In the genomic region with DNA sequence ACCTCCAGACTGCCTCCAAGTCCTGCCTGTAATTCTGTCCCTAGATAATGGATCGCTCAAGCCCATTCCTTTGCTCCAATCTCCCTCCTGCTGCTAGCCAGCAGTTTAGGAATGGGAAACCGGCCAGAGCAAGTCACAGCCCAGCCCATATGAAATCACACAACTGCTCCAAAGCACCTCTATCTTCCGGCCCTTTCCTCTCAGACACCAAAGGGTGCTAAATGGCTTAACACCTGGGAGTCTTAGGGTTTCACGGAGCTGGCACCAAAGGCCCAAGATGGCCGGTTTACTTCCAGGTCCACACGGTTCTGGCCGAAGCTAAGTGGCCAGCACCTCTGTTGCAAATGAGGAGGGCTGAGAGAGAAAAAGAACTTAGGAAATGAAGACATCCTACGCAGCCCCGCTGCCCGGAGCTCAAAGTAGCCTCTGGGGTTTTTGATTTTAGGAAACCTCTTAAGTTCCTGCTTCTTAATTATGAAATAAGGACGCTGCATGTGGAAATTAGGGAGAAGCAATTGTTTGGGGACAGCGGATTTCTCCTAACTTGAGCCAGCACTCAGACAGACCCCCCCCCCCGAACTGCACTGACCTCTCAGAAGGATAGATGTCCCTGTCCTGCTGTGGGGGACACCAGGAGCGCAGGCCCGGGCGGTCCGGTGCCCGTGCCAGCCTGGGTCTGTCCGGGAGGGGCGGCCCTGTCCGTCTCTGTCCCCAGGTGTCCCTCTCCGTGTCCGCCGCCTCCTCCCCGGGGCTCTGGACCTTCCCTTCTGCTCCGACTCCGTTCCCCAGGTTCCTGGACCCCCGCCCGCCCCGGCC, we compare ENCODE assay signal across 8 mouse cellular contexts. TPM values are rescaled to one million over a fixed set of nuclear protein-coding genes. Genes with fewer than 3 reads are reported as not detected.
DNase-seq lines count a peak whose midpoint lies in the region; ATAC-seq and TF ChIP-seq lines count a peak whose summit lies in the region.

No protein-coding gene starts in this region.

- H3K9me3 ChIP-seq in lung, postnatal 0 days (ENCODE audit: low read length), result no peaks in the 10 kb centered on the region

- no peaks in the 10 kb centered on the region for H3K36me3 ChIP-seq in lung, postnatal 0 days (ENCODE audit: insufficient read depth, low read length)
- H3K36me3 ChIP-seq in testis, adult 2 months (ENCODE audit: control insufficient read depth, insufficient read depth, low read length), result no peaks in the 10 kb centered on the region

- no peak for TF ChIP-seq CTCF in brain, embryonic 14.5 days (IDR thresholded peaks at IDR 0.05; ENCODE audit: borderline replicate concordance, extremely low read depth, insufficient read depth, insufficient read length)
- no peak for TF ChIP-seq CTCF in lung, postnatal 0 days (IDR thresholded peaks at IDR 0.05)
- no peak for TF ChIP-seq CTCF in testis, adult 2 months (IDR thresholded peaks at IDR 0.05; ENCODE audit: control insufficient read depth, insufficient read depth, insufficient replicate concordance, low read depth, low read length)

- peak overlapping the region; percentile 78 for H3K27ac ChIP-seq in lung, postnatal 0 days (ENCODE audit: low read length)
- peak overlapping the region; percentile 83 for H3K27ac ChIP-seq in testis, adult 2 months (ENCODE audit: control insufficient read depth, insufficient read depth, low read depth, low read length)

- TF ChIP-seq POLR2A in brain, embryonic 14.5 days (IDR thresholded peaks at IDR 0.05; ENCODE audit: borderline replicate concordance, extremely low read depth, insufficient read depth, insufficient read length, poor library complexity, severe bottlenecking), result no peak
- TF ChIP-seq POLR2A in testis, adult 2 months (IDR thresholded peaks at IDR 0.05; ENCODE audit: control insufficient read depth, low read depth, low read length), result no peak

- peak overlapping the region; percentile 70 for H3K9ac ChIP-seq in lung, postnatal 0 days (replicated peaks; ENCODE audit: low read depth)

- H3K4me3 ChIP-seq in lung, postnatal 0 days (ENCODE audit: low read depth, low read length), result peak overlapping the region; percentile 76
- peak overlapping the region; percentile 94 for H3K4me3 ChIP-seq in testis, adult 2 months (ENCODE audit: control insufficient read depth, low read depth, low read length)

- H3K4me1 ChIP-seq in lung, postnatal 0 days (ENCODE audit: insufficient read depth, low read depth, low read length), result peaks cover 16% of the 10 kb centered on the region
- H3K4me1 ChIP-seq in testis, adult 2 months (ENCODE audit: control insufficient read depth, insufficient read depth, low read length), result peaks cover 18% of the 10 kb centered on the region

- DNase-seq in cerebellum, postnatal 4 days (ENCODE audit: low spot score in 2 of 2), result no peak
- DNase-seq in brain, embryonic 14.5 days (ENCODE audit: low read depth), result peak; percentile 53
- DNase-seq in heart, adult 18-20 months, result peak; percentile 80 to 83
- peak; percentile 66 for DNase-seq in kidney, adult 18-20 months
- peak; percentile 46 for DNase-seq in lung, postnatal 0 days (ENCODE audit: low spot score)
- DNase-seq in left cerebral cortex, adult 8-10 months (ENCODE audit: low spot score in 2 of 2), result no peak

- H3K27me3 ChIP-seq in lung, postnatal 0 days (replicated peaks; ENCODE audit: insufficient read depth, low read length), result no peaks in the 10 kb centered on the region
- no peaks in the 10 kb centered on the region for H3K27me3 ChIP-seq in testis, adult 2 months (ENCODE audit: control insufficient read depth, insufficient read depth, low read length)

- peak; percentile 21; the same call in 1 of the 2 replicates for ATAC-seq in cerebellum, adult (ENCODE audit: insufficient number of reproducible peaks, low FRiP score, low TSS enrichment)
- peak; percentile 34 for ATAC-seq in lung, postnatal 0 days

- WGBS in lung, postnatal 0 days, result 3% methylated on average over 28 of the region's 30 CpGs

- no peak for TF ChIP-seq EP300 in lung, postnatal 0 days (IDR thresholded peaks at IDR 0.05)

- peak overlapping the region; percentile 83 for H3K4me2 ChIP-seq in lung, postnatal 0 days (replicated peaks; ENCODE audit: low read depth, low read length)

RNA-seq across cellular contexts. Expression of a gene that starts 0.5 kb away (rescaled TPM):
- 4.6 and 5.7 TPM in 2 replicates for polyA plus RNA-seq in brain, embryonic 14.5 days (2012; rRNA removed)
- 10 to 100 TPM; 47.8 to 50.4 TPM for total RNA-seq in heart, adult 18-20 months (2021)
- polyA plus RNA-seq in lung, postnatal 0 days (2015; fragmentation: Nextera tagmentation; extraction: Ambion mirVana), result 20.7 and 22.0 TPM in 2 replicates
- polyA plus RNA-seq in testis, adult 2 months (2012; rRNA removed), result 45.2 and 45.4 TPM in 2 replicates
- total RNA-seq in left cerebral cortex, adult 8-10 months (2022), result 10 to 100 TPM in 2 of 4 experiments, 1 to 10 TPM in 2; 9.1 to 13.5 (median 10.6) TPM

RNA-seq across cellular contexts. Expression of a gene that starts 42.9 kb away (rescaled TPM):
- 111 and 132 TPM in 2 replicates for polyA plus RNA-seq in brain, embryonic 14.5 days (2012; rRNA removed)
- 10 to 100 TPM; 12.2 to 14.5 TPM for total RNA-seq in heart, adult 18-20 months (2021)
- polyA plus RNA-seq in lung, postnatal 0 days (2015; fragmentation: Nextera tagmentation; extraction: Ambion mirVana), result 35.2 and 35.7 TPM in 2 replicates
- polyA plus RNA-seq in testis, adult 2 months (2012; rRNA removed), result 332 and 347 TPM in 2 replicates
- total RNA-seq in left cerebral cortex, adult 8-10 months (2022), result 10 to 100 TPM; 15.8 to 18.8 (median 16.4) TPM

RNA-seq across cellular contexts. Expression of a gene that starts 43.2 kb away (rescaled TPM):
- 54.9 and 73.0 TPM in 2 replicates for polyA plus RNA-seq in brain, embryonic 14.5 days (2012; rRNA removed)
- under 1 TPM; 0.07 to 0.08 TPM for total RNA-seq in heart, adult 18-20 months (2021)
- 0.06 TPM in 2 replicates for polyA plus RNA-seq in lung, postnatal 0 days (2015; fragmentation: Nextera tagmentation; extraction: Ambion mirVana)
- 0.24 and 0.32 TPM in 2 replicates for polyA plus RNA-seq in testis, adult 2 months (2012; rRNA removed)
- total RNA-seq in left cerebral cortex, adult 8-10 months (2022), result under 1 TPM; 0.23 to 0.38 (median 0.30) TPM

RNA-seq across cellular contexts. Expression of a gene that starts 48.4 kb away (rescaled TPM):
- 38.6 and 39.4 TPM in 2 replicates for polyA plus RNA-seq in brain, embryonic 14.5 days (2012; rRNA removed)
- total RNA-seq in heart, adult 18-20 months (2021), result 10 to 100 TPM in 1 of 2 experiments, 1 to 10 TPM in 1; 7.9 to 10.7 TPM
- polyA plus RNA-seq in lung, postnatal 0 days (2015; fragmentation: Nextera tagmentation; extraction: Ambion mirVana), result 14.0 and 14.2 TPM in 2 replicates
- 31.8 and 34.7 TPM in 2 replicates for polyA plus RNA-seq in testis, adult 2 months (2012; rRNA removed)
- 10 to 100 TPM; 26.7 to 36.9 (median 31.1) TPM for total RNA-seq in left cerebral cortex, adult 8-10 months (2022)

RNA-seq across cellular contexts. Expression of a gene that starts 48.7 kb away (rescaled TPM):
- polyA plus RNA-seq in brain, embryonic 14.5 days (2012; rRNA removed), result 57.2 and 64.1 TPM in 2 replicates
- total RNA-seq in heart, adult 18-20 months (2021), result 1 to 10 TPM; 7.8 to 8.0 TPM
- 3.5 and 4.1 TPM in 2 replicates for polyA plus RNA-seq in lung, postnatal 0 days (2015; fragmentation: Nextera tagmentation; extraction: Ambion mirVana)
- polyA plus RNA-seq in testis, adult 2 months (2012; rRNA removed), result 9.8 and 12.7 TPM in 2 replicates
- 10 to 100 TPM; 92.3 to 94.8 (median 93.8) TPM for total RNA-seq in left cerebral cortex, adult 8-10 months (2022)

Comparison
In these comparisons a context has a peak if more than half of its experiments do, and no peak if none do; other contexts are left out.
1. DNase-seq: peak in brain, embryonic 14.5 days (single experiment), heart, adult 18-20 months (2 of 2), kidney, adult 18-20 months (single experiment) and lung, postnatal 0 days (single experiment); none in cerebellum, postnatal 4 days (0 of 2) and left cerebral cortex, adult 8-10 months (0 of 2).
2. RNA of a gene that starts 43.2 kb away (polyA plus RNA-seq): 54.9 to 73.0 TPM in brain, embryonic 14.5 days; 0.24 to 0.32 TPM in testis, adult 2 months and 0.06 TPM in lung, postnatal 0 days; every median in the first group is over 10 times any median in the second.